Mouse (Mus musculus): ENCODE data around the gene Atxn1l.

Gene Atxn1l

DNA sequence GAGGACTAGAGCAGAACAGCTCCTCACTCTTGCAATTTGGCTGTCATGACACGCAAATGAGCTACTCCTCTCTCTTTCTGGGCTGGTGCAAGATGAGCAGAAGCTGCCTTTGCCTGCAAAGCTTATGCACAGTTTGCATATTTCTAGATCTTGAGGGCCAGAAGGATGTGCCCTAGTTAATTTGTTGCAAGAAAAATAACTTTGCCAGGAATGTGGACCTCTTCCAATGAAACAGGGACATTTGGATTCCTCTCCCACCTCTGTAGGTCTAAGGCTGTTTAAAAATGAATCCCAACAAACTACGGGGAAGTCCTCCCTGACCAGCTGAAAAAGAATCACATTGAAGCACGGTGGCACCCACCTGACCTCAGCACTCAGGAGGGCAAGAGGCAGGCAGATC, 12.4 kb downstream of the Atxn1l start:
- no peak for DNase-seq

DNA sequence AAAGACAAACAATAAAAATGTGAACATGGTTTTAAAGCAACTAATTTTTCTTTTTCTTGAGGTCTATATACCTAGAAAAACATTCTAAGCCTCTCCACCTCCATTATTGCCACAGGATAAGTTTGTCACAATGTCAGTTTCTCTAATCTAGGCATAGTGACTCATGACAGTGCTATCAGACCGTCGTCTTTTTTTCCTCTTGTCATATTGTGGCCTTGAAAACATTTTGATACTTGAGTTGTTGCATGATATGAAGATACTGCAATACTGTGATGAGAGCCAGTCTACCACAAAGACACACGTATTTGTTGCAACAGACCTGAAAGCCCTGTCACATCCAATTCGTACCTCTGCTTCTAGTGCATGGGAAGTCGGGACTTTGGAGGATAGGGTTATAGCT, 22.6 kb downstream of the Atxn1l start:
- no peak for DNase-seq

DNA sequence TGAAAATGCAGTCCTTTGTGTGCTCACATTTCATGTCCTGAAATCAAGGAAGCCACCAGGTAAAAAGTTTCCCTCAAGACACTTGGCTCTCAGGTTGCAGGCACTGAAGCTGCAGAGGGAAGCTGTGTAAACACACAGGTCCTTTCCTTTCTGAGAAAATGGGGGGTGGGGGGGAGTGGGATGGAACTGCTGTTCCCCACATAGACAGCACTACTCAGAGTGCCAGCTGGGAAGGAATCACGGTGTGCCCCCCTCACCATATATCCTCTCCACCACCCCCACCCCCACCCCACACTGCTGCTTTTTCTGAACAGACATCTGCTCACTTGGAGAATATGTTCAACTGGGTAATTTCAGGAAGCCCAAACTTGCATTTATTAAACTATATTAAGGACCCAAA, 25.0 kb downstream of the Atxn1l start:
- no peak for DNase-seq

DNA sequence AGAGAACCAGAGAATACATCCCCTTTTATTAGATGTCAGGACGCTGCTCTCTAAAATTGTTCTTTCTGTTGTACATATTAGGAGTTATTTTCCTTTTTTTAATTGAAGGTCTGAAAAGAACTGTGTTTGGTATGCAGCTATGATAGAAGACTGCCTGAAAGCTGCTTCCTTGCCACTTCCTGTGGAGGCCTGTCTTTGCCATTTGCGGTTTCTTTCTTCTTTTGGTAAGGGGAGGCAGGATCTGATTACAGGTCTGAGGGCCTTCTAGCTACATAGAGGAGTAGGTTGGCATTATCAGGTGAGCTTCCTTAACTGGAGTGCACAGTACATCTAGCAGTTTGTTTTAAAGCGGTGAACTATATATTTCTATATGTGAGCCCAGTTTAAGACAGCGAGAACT, 29.6 kb downstream of the Atxn1l start:
- no peak for DNase-seq

DNA sequence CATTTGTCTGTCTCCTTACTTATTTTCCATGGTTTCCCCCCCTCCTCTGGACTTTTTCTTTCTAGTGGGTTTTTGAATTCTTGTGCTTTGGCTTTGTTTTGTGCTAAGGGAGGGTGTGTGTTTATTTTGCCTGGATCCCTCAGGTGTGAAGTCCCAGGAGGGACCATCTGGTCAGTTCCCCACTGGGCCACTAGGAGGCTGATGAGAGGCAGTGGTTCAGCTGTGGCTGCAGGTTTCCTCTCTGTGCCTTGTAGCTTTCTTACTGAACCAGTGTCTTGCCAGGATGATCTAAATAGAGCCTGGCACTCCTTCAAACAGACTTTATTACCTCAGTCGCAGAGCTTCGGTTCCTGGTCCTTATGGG, 30.7 kb downstream of the Atxn1l start:
- DNase-seq: peak; percentile 85

DNA sequence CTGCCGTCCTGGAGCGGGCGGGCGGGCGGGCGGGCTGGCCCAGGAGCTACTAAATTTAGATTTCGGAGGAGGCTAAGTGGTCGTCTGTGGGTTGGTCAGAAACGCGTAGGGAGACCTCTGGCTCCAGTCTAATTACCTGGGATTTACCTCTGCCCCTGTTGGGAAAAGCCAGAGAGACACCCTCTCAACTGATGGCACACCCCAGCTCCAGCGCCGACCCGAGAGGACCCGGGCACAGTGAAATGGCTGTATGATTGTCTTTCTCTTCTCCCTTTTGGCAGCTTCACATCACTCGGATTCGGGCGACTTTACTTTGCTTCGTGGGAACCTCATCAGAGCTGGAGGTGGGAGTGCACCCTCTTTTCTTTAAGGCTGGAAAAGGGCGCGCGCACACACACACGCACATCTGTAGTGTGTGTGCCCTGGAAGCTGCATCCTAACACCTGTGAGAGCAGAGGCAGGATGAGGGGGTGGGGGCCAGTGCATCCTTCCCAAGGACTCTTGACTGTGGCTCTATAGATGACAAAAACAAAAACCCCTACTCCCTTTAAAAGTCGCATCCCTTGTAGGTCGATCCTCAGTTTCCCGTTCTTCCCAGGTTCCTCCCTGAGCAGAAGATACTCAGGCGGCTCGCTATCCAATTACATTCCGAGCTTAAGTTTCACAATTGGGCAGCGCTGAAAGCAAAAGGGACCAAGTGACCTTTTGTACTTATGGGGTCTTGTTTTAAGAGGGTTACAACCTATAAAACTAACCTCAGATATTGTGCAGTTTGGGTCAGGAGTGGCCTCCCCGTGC, 31.3 kb downstream of the Atxn1l start:
- peak; percentile 65 for DNase-seq

DNA sequence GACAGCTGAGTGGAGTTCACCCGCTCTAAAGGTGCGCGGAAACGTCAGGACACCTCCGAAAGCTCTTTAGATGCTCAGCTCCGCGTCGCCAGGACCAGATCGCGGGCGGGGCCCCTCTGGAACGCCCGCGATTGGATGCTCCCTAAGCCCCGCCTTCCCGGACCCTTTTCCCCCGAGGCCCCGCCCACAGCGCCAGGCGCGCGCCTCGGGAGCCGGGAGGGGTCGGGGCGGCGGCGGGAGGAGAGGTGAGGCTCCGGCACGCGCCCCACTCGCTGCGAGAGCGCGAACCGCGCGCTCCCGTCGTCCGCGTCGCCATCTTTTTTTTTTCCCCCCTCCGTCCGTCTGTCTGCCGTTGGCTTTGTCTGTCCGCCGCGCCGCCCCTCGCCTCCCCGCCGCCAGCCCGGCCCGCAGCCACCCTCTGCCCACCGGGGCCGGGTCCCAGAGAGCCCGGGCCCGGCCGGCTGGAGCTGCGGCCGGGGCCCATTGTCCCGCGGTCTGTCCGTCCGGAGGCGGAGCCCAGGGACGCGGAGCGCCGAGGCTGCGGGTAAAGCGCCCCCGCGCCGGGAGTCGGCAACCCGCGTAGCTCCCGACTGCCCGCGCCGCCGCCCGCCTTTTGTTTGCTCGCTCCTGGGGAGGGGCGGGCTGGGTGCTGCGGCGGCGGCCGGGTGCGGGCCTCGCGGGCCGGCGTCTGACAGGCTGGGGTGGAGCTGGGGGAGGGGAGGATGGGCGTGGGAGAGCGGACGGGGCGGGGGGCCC, 32.0 kb downstream of the Atxn1l start, which contains the start of gene Zfp821:
Gene Zfp821, plus strand, starts transcription at position 227 of the 756 bp plus-strand sequence.
- peak; percentile 96 for DNase-seq

DNA sequence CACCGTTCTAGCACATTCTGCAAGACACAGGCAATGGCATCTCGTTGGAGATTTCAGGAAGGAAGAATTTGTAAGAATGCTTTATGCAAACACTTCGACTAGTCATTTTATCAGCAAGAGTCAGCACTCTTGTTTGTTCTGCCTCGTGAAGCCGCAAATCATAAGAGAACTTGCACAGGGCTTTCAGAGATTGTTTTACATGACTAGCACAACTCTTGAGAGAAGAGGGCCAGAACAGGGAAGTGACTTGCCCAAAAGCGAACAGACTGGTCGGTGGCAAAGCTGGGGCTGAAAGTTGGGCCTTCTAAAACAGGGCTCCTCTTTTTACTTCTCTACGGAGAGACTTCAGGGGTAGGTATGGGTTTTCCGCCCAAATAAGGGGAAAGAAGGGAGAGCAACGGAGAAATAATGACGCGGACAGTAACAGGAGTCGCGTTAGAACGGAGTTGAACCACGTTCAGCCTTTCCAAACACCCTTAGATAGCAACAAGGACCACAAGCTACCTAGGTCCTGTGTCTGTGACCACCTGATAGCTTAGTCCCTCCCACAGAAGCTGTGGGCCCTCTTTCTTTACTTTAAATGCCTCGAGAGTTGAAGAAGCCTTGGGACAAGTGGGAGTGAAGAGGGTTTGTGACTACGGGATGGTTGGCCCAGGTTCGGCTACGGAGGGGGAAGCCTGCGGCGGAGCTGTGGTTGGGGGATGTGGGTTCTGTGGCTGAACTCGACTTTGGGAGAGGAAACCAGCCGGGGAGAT, 32.8 kb downstream of the Atxn1l start:
- no peak for DNase-seq

DNA sequence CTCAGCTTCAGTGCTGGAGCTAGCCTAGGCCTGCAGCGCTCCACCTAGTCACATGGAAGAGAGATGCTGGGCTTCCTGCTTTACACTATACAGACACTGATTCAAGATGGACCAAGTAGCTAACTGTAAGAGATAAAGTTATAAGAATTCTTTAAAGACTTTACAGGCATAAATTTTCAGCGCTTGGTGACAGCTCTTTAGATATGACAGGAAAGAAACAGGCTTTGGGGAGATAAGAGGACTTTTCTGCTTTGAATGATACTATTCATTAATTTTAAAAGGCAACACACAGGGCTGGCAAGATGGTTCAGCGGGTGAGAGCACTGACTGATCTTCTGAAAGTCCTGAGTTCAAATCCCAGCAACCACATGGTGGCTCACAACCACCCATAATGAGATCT, 39.1 kb downstream of the Atxn1l start:
- no peak for DNase-seq

DNA sequence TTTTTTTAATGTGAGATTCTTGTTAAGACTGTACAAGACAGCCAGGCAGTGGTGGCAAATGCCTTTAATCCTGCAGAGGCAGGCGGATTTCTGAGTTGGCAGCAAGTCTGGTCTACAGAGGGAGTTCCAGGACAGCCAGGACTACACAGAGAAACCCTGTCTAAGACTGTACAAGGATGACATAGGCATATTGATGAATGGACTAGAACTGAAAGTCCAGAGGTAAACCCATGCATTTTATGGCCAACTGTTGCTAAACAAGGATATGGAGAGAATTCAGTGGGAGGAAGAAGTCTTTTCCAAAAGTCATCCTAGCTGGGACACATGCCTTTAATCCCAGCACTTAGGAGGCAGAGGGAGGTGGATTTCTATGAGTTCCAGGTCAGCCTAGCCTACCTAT, 39.8 kb downstream of the Atxn1l start:
- DNase-seq: no peak

DNA sequence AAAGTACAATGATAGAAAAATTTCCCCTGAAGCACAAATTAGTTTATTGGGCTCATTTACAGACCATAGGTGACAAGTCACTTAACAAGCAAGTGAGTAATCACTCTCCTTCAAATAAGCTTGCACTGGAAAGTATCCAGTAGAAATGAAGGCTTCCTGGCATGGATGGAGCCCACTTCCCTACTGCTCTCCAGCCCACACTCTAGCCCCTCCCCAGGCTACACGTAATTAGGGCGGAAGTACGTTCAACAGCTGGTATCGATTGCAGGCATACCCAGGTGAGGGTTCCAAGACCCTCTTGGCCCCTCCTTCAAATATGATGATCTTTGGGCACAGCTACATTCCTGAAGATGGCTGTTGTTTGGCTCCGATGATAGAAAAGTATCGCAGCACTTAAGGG, 43.4 kb downstream of the Atxn1l start:
- no peak for DNase-seq

DNA sequence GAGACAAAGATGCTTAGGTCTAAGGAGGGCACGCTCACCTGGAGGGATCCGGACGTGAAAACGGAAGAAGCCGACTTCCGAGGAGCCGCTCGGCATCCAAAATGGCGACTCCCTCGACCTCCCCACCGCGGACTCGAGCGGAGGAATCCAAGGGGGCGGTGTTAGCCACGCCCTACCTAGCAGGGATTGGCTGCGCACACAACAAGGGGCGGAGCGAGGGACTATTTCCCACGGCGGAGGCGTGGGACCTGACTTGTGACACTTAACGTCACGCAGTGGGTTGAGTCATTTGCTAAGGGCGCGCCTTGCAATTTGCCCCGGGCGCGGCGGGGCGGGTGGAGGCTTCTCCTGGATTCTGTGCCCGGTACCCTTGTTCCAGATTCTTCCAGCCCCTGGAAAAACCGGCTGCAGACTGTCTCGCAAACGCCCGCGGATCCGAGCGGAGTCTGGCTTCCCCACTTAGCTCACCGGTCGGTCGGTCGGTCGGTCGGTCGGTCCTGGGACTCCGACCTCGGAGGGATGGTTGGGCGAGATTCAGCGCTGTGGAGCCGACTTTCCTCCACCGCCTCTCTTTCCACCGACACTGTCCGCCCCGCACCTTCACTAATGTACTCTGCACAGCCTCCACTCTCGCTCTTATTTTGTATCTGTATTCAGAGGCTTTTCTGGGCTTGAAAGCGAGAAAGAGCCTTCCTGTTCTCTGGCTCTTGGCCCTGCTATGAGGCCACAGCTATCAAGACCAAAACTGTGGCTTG, 44.2 kb downstream of the Atxn1l start, which contains the start of gene Ist1:
Gene Ist1, minus strand, starts transcription at position 115 of the 755 bp plus-strand sequence.
- DNase-seq: peak; percentile 99

DNA sequence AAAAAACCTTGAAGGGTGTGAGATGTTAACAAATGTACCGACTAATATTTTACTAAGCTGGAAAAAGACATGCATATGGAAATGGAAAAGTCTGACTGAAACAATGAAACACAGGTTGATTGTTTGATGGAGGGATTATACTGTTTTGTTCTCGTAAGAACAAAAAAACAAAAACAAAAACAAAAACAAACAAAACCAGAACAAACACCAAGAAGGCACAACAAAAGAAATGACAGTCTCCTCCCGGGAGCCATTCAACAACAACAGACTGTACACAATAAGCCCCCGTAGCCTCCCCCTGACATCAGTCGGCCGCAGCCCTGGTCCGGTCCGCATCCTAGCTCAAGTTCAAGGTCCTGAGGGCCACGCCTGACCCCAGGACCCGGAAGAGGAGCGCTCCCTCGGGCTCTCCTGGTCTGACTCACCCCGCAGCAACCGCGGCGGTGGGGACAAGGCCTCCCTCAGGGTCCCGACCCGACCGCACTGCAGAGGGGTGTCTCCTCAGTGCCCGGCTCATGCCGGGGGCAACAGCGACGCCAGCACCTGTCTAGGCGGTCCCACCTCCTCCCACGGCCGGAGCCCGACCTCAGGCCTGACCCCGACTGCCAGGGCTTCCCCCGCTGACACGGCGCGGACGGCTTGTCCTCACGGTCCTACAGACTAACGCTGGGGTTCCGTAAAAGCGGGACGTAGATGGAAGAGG, 44.9 kb downstream of the Atxn1l start:
- no peak for DNase-seq

DNA sequence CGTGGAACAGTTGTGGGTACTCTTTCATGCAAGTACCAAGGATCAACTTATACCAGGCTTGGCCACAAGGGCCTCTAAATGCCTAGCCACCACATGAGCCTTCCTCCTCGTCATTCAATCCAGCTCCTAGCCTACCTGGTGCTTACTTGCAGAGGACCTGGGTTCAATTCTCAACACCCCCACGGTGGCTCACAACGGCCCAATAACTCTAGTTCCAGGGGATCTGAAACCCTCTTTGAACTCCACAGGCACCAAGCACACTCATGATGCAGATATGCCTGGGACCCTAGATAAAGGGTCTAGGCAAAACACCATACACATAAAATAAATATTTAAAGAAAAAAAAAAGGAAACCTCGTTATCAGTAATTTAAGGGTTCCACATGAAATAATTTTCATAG, 45.8 kb downstream of the Atxn1l start:
- DNase-seq: no peak

DNA sequence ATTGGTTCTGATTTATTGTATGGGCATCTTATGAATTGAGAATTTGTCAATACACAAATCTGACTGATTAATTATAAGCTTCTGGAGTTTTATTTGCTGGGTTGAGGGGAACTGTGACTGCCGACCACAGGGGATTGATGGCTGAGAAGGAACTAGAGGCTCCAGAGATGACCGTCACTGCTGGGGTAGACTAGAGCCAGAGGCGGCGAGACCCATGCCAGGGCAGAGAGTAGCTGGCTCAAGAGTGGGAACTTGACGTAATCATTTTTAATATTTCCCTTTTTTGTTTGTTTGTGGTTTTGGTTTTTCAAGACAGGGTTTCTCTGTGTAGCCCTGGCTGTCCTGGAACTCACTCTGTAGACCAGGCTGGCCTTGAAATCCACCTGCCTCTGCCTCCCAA, 50.3 kb downstream of the Atxn1l start:
- DNase-seq: no peak

DNA sequence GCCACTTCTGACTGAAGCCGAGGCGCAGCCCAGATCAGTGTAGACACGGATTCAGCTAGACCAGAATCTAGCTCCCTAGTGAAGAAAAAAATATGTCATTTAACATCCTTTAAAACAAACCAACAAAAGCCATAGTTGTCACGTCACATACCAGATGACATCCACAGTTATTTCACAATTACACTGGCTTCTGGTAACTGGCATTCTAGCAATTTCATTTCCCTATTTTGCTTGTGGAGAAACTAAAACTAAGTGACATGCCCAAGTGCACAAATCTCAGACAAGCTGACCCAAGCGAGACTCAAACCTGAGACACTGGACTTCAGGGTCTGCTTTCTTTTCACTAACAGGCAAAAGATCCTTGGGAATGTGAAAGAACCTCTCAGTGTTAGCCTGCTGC, 55.4 kb downstream of the Atxn1l start:
- DNase-seq: no peak

DNA sequence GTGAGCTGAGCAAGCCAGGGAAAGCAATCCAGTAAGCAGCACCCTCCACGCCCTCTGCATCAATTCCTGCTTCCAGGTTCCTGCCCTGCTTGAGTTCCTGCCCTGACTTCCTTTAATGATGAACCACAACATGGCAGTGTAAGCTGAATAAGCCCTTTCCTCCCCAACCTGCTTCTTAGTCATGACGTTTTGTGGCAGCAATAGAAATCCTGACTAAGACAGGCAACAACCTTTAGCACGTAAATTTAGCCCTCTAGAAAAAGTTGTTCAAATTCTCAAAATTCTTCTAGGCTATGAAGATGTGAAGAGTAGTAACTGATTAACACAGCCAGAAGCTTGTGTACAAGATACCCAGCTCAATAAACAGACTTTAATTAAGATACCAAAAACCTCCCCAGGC, 56.0 kb downstream of the Atxn1l start:
- no peak for DNase-seq

All from cerebellum, adult 9-10 months (tissue).